Mouse (Mus musculus): ENCODE results near the gene Lgr5. TPM values are rescaled to one million over a fixed set of nuclear protein-coding genes. Genes with fewer than 3 reads are reported as not detected.
A peak's percentile ranks its signal among the peaks of the same experiment; 100 is the strongest.

The Lgr5 gene
- polyA plus RNA-seq, 1 experiment from 2014 or later = 7.1 TPM

GRCm38 (mm10) chr10:115586246-115587231 is 1.0 kb downstream of the Lgr5 start:
- Histone ChIP-seq H3K9me3 (no peaks in the 10 kb centered on the region), H3K27me3 (replicated peaks; ENCODE audit: low read depth, poor library complexity, severe bottlenecking) (peaks cover 87% of the 10 kb centered on the region), H3K36me3 (replicated peaks) (no peaks in the 10 kb centered on the region), H3K27ac (replicated peaks) (peak overlapping the region; percentile 72), H3K4me3 (peak overlapping the region; percentile 72), H3K4me1 (peaks cover 37% of the 10 kb centered on the region)
- under 1% methylated on average over 41 of the region's 41 CpGs for WGBS
- peak; percentile 66 for DNase-seq (ENCODE audit: low spot score)

- DNase-seq (ENCODE audit: low spot score) = peak; percentile 27
- peaks cover 37% of the 10 kb centered on the region for H3K4me1 ChIP-seq
- no peak overlapping the region for H3K27ac ChIP-seq (replicated peaks)
- no peaks in the 10 kb centered on the region for H3K9me3 ChIP-seq
- H3K36me3 ChIP-seq (replicated peaks) = no peaks in the 10 kb centered on the region
- WGBS = under 1% methylated on average over 21 of the region's 21 CpGs
- peak overlapping the region; percentile 72 for H3K4me3 ChIP-seq
- H3K27me3 ChIP-seq (replicated peaks; ENCODE audit: low read depth, poor library complexity, severe bottlenecking) = peaks cover 95% of the 10 kb centered on the region
These were observed 1.9 kb downstream of the Lgr5 start for GRCm38 (mm10) chr10:115585491-115586245.

- Histone ChIP-seq H3K4me1 (peaks cover 39% of the 10 kb centered on the region), H3K27ac (replicated peaks) (no peak overlapping the region), H3K27me3 (replicated peaks; ENCODE audit: low read depth, poor library complexity, severe bottlenecking) (peaks cover 96% of the 10 kb centered on the region), H3K9me3 (no peaks in the 10 kb centered on the region), H3K4me3 (peak overlapping the region; percentile 72), H3K36me3 (replicated peaks) (no peaks in the 10 kb centered on the region)
- 18% methylated on average over 14 of the region's 14 CpGs for WGBS
- DNase-seq (ENCODE audit: low spot score) = no peak
These were observed 2.9 kb downstream of the Lgr5 start for GRCm38 (mm10) chr10:115584656-115585055.

GRCm38 (mm10) chr10:115583071-115583470 is 4.5 kb downstream of the Lgr5 start:
- DNase-seq (ENCODE audit: low spot score) = no peak
- WGBS = 90% methylated on average over 3 of the region's 3 CpGs
- Histone ChIP-seq H3K27me3 (replicated peaks; ENCODE audit: low read depth, poor library complexity, severe bottlenecking) (peaks cover 89% of the 10 kb centered on the region), H3K27ac (replicated peaks) (no peak overlapping the region), H3K36me3 (replicated peaks) (no peaks in the 10 kb centered on the region), H3K4me3 (no peak overlapping the region), H3K9me3 (no peaks in the 10 kb centered on the region), H3K4me1 (peaks cover 45% of the 10 kb centered on the region)

GRCm38 (mm10) chr10:115581971-115582370 is 5.6 kb downstream of the Lgr5 start:
- no peak for DNase-seq (ENCODE audit: low spot score)
- no peaks in the 10 kb centered on the region for H3K36me3 ChIP-seq (replicated peaks)
- peaks cover 80% of the 10 kb centered on the region for H3K27me3 ChIP-seq (replicated peaks; ENCODE audit: low read depth, poor library complexity, severe bottlenecking)
- H3K27ac ChIP-seq (replicated peaks) = no peak overlapping the region
- no peak overlapping the region for H3K4me3 ChIP-seq
- WGBS = 79% methylated on average over 9 of the region's 9 CpGs
- no peaks in the 10 kb centered on the region for H3K9me3 ChIP-seq
- H3K4me1 ChIP-seq = peaks cover 38% of the 10 kb centered on the region

GRCm38 (mm10) chr10:115579494-115579893 is 8.1 kb downstream of the Lgr5 start:
- Histone ChIP-seq H3K9me3 (no peaks in the 10 kb centered on the region), H3K36me3 (replicated peaks) (no peaks in the 10 kb centered on the region), H3K4me3 (no peak overlapping the region), H3K4me1 (peaks cover 16% of the 10 kb centered on the region), H3K27me3 (replicated peaks; ENCODE audit: low read depth, poor library complexity, severe bottlenecking) (peaks cover 55% of the 10 kb centered on the region), H3K27ac (replicated peaks) (no peak overlapping the region)
- 16% methylated on average over 7 of the region's 7 CpGs for WGBS
- peak; percentile 42 for DNase-seq (ENCODE audit: low spot score)

GRCm38 (mm10) chr10:115579076-115579475 is 8.5 kb downstream of the Lgr5 start:
- H3K27me3 ChIP-seq (replicated peaks; ENCODE audit: low read depth, poor library complexity, severe bottlenecking) = peaks cover 51% of the 10 kb centered on the region
- 57% methylated on average over 7 of the region's 7 CpGs for WGBS

GRCm38 (mm10) chr10:115571734-115572440 is 15.7 kb downstream of the Lgr5 start:
- H3K4me3 ChIP-seq = no peak overlapping the region
- WGBS = 55% methylated on average over 3 of the region's 3 CpGs
- H3K27me3 ChIP-seq (replicated peaks; ENCODE audit: low read depth, poor library complexity, severe bottlenecking) = no peaks in the 10 kb centered on the region; the same call in none of the 2 replicates
- H3K36me3 ChIP-seq (replicated peaks) = no peaks in the 10 kb centered on the region
- no peak overlapping the region for H3K27ac ChIP-seq (replicated peaks)
- no peaks in the 10 kb centered on the region for H3K9me3 ChIP-seq
- DNase-seq (ENCODE audit: low spot score) = no peak
- H3K4me1 ChIP-seq = peaks cover 8% of the 10 kb centered on the region

More at GRCm38 (mm10) chr10:115579076-115579475, 8.5 kb downstream of the Lgr5 start:
- H3K4me1 ChIP-seq = peaks cover 16% of the 10 kb centered on the region
- no peaks in the 10 kb centered on the region for H3K36me3 ChIP-seq (replicated peaks)
- H3K4me3 ChIP-seq = no peak overlapping the region
- no peaks in the 10 kb centered on the region for H3K9me3 ChIP-seq
- no peak overlapping the region for H3K27ac ChIP-seq (replicated peaks)
- no peak for DNase-seq (ENCODE audit: low spot score)

GRCm38 (mm10) chr10:115571317-115571716 is 16.3 kb downstream of the Lgr5 start:
- H3K9me3 ChIP-seq = no peaks in the 10 kb centered on the region
- peaks cover 7% of the 10 kb centered on the region for H3K4me1 ChIP-seq
- no peak overlapping the region for H3K4me3 ChIP-seq
- H3K27ac ChIP-seq (replicated peaks) = no peak overlapping the region
- no peaks in the 10 kb centered on the region; the same call in none of the 2 replicates for H3K27me3 ChIP-seq (replicated peaks; ENCODE audit: low read depth, poor library complexity, severe bottlenecking)
- H3K36me3 ChIP-seq (replicated peaks) = no peaks in the 10 kb centered on the region
- WGBS = 27% methylated on average over 6 of the region's 6 CpGs
- no peak for DNase-seq (ENCODE audit: low spot score)

- H3K27ac ChIP-seq (replicated peaks) = no peak overlapping the region
- WGBS = 66% methylated on average over 2 of the region's 2 CpGs
These were observed 17.0 kb downstream of the Lgr5 start for GRCm38 (mm10) chr10:115570577-115570976.

GRCm38 (mm10) chr10:115569712-115570491 is 17.7 kb downstream of the Lgr5 start, which contains the start of gene A930009A15Rik:
A930009A15Rik (plus strand) TSS chr10:115569986.
- Histone ChIP-seq H3K4me1 (peaks cover 7% of the 10 kb centered on the region), H3K4me3 (no peak within 1 kb of the TSS), H3K27ac (replicated peaks) (no peak within 1 kb of the TSS; the same call in 1 of the 2 replicates), H3K36me3 (replicated peaks) (no peaks in the 10 kb centered on the region), H3K9me3 (no peaks in the 10 kb centered on the region), H3K27me3 (replicated peaks; ENCODE audit: low read depth, poor library complexity, severe bottlenecking) (no peaks in the 10 kb centered on the region; the same call in none of the 2 replicates)
- WGBS = 81% methylated on average over 15 of the region's 15 CpGs
- DNase-seq (ENCODE audit: low spot score) = no peak

More at GRCm38 (mm10) chr10:115570577-115570976, 17.0 kb downstream of the Lgr5 start:
- no peaks in the 10 kb centered on the region; the same call in none of the 2 replicates for H3K27me3 ChIP-seq (replicated peaks; ENCODE audit: low read depth, poor library complexity, severe bottlenecking)
- H3K36me3 ChIP-seq (replicated peaks) = no peaks in the 10 kb centered on the region
- no peak overlapping the region for H3K4me3 ChIP-seq
- no peak for DNase-seq (ENCODE audit: low spot score)
- H3K4me1 ChIP-seq = peaks cover 7% of the 10 kb centered on the region
- H3K9me3 ChIP-seq = no peaks in the 10 kb centered on the region
